11 mouse cellular contexts compared by ENCODE assay signal in genomic region chr17:6979380-6979779, GRCm38 (mm10). TPM values are rescaled to one million over a fixed set of nuclear protein-coding genes. Genes with fewer than 3 reads are reported as not detected.
DNase-seq lines count a peak whose midpoint lies in the region; ATAC-seq and TF ChIP-seq lines count a peak whose summit lies in the region.
"Not testable (repeated sequence)": the region's sequence is repeated elsewhere in the genome, so short reads cannot be mapped to it uniquely, and the experiment has no call there.
"Had no signal": no experiment of that assay in that cellular context is flagged by ENCODE, and none has a peak within 500 bp of the region (broad histone marks: within the 10 kb centered on the region; RNA-seq: fewer than 3 reads in every experiment).

No protein-coding gene starts in this region.

- peak overlapping the region; percentile 67 to 70 for H3K4me3 ChIP-seq in ES-E14 (ENCODE audit: insufficient read depth in 1 of 2, low read depth in 1 of 2, low read length in 2 of 2, poor library complexity in 1 of 2, severe bottlenecking in 1 of 2)
- H3K4me3 ChIP-seq in embryonic facial prominence, embryonic 13.5 days = peak overlapping the region; percentile 53
- H3K4me3 ChIP-seq in hindbrain, embryonic 16.5 days (ENCODE audit: low read length) = peak overlapping the region; percentile 50
- H3K4me3 ChIP-seq in limb, embryonic 10.5 days = peak overlapping the region; percentile 54
- H3K4me3 ChIP-seq in lung, embryonic 16.5 days (ENCODE audit: low read length) = peak overlapping the region; percentile 61
- H3K4me3 ChIP-seq in testis, adult 2 months (ENCODE audit: control insufficient read depth, low read depth, low read length) = peak overlapping the region; percentile 20; the same call in 1 of the 2 replicates

- H3K9me3 ChIP-seq in ES-E14 (ENCODE audit: control insufficient read depth, insufficient read depth, low read depth, low read length); embryonic facial prominence, embryonic 13.5 days; hindbrain, embryonic 16.5 days (ENCODE audit: control insufficient read depth, low read length); limb, embryonic 10.5 days (replicated peaks); lung, embryonic 16.5 days (ENCODE audit: control insufficient read depth, low read length): not testable (repeated sequence)

- H3K27ac ChIP-seq in ES-E14 (ENCODE audit: insufficient read depth, low read depth, low read length, poor library complexity, severe bottlenecking); embryonic facial prominence, embryonic 13.5 days; hindbrain, embryonic 16.5 days (ENCODE audit: low read depth, low read length); limb, embryonic 10.5 days; lung, embryonic 16.5 days (ENCODE audit: low read length); testis, adult 2 months (ENCODE audit: control insufficient read depth, insufficient read depth, low read depth, low read length): not testable (repeated sequence)

- not testable (repeated sequence) for H3K4me1 ChIP-seq in ES-E14 (ENCODE audit: control insufficient read depth in 2 of 2, insufficient read depth in 2 of 2, low read length in 2 of 2, poor library complexity in 1 of 2); embryonic facial prominence, embryonic 13.5 days; hindbrain, embryonic 16.5 days (ENCODE audit: control insufficient read depth, insufficient read depth, low read depth, low read length); limb, embryonic 10.5 days; lung, embryonic 16.5 days (replicated peaks; ENCODE audit: control insufficient read depth, insufficient read depth, low read length); testis, adult 2 months (ENCODE audit: control insufficient read depth, insufficient read depth, low read length)

- H3K36me3 ChIP-seq in ES-E14 (ENCODE audit: control insufficient read depth, insufficient read depth, low read length, poor library complexity, severe bottlenecking); embryonic facial prominence, embryonic 13.5 days; hindbrain, embryonic 16.5 days (ENCODE audit: control insufficient read depth, insufficient read depth, low read length); limb, embryonic 10.5 days; lung, embryonic 16.5 days (ENCODE audit: control insufficient read depth, insufficient read depth, low read length); testis, adult 2 months (ENCODE audit: control insufficient read depth, insufficient read depth, low read length): not testable (repeated sequence)

- not testable (repeated sequence) for DNase-seq in ES-E14 (ENCODE audit: low read depth, low spot score); limb, embryonic 10.5 days (ENCODE audit: low spot score)
- peak; percentile 86 for DNase-seq in heart, adult 11 months
- peak; percentile 39 for DNase-seq in naive thymus-derived CD4-positive, alpha-beta T cell, adult 2 months (ENCODE audit: low read depth)

- ATAC-seq in embryonic facial prominence, embryonic 13.5 days (ENCODE audit: insufficient number of reproducible peaks, insufficient read depth, low FRiP score, low TSS enrichment, low read depth); hindbrain, embryonic 16.5 days: not testable (repeated sequence)
- ATAC-seq in lung, embryonic 16.5 days (ENCODE audit: low read depth) = peak; percentile 13; the same call in 1 of the 2 replicates

- in situ Hi-C loops in ES-E14 (cut with MboI; ENCODE audit: low sequenced_read_pairs in 2 of 2, unreplicated experiment in 2 of 2) = not testable (repeated sequence)

- not testable (repeated sequence) for H3K27me3 ChIP-seq in embryonic facial prominence, embryonic 13.5 days; hindbrain, embryonic 16.5 days (replicated peaks; ENCODE audit: control insufficient read depth, insufficient read depth, low read length); limb, embryonic 10.5 days (ENCODE audit: low read depth, poor library complexity, severe bottlenecking); lung, embryonic 16.5 days (ENCODE audit: control insufficient read depth, insufficient read depth, low read depth, low read length); testis, adult 2 months (ENCODE audit: control insufficient read depth, insufficient read depth, low read length)

- TF ChIP-seq CTCF in testis, adult 2 months (IDR thresholded peaks at IDR 0.05; ENCODE audit: control insufficient read depth, insufficient read depth, insufficient replicate concordance, low read depth, low read length) = not testable (repeated sequence)

- peak overlapping the region; percentile 58 for H3K4me2 ChIP-seq in embryonic facial prominence, embryonic 13.5 days
- H3K4me2 ChIP-seq in hindbrain, embryonic 16.5 days (ENCODE audit: low read length) = peak overlapping the region; percentile 62
- H3K4me2 ChIP-seq in lung, embryonic 16.5 days (ENCODE audit: low read depth, low read length) = peak overlapping the region; percentile 51

- 11% methylated on average over 5 of the region's 5 CpGs for WGBS in embryonic facial prominence, embryonic 13.5 days
- 20% methylated on average over 4 of the region's 5 CpGs for WGBS in hindbrain, embryonic 16.5 days
- WGBS in limb, embryonic 10.5 days = 44% methylated on average over 5 of the region's 5 CpGs
- 3% methylated on average over 4 of the region's 5 CpGs for WGBS in lung, embryonic 16.5 days

- TF ChIP-seq POLR2A in testis, adult 2 months (IDR thresholded peaks at IDR 0.05; ENCODE audit: control insufficient read depth, low read depth, low read length) = not testable (repeated sequence)

- H3K9ac ChIP-seq in ES-E14 (ENCODE audit: insufficient read depth, low read depth, low read length, poor library complexity, severe bottlenecking) = not testable (repeated sequence)
- peak overlapping the region; percentile 77 for H3K9ac ChIP-seq in embryonic facial prominence, embryonic 13.5 days
- H3K9ac ChIP-seq in hindbrain, embryonic 16.5 days (ENCODE audit: low read depth, low read length) = peak overlapping the region; percentile 65
- H3K9ac ChIP-seq in lung, embryonic 16.5 days (ENCODE audit: low read length) = peak overlapping the region; percentile 71

RNA-seq across cellular contexts. Expression of gene Gm49721, which starts 0.7 kb away (rescaled TPM):
- total RNA-seq in ES-E14 (2012; rRNA removed) = 0.26 and 0.27 TPM in 2 replicates
- 0.61 TPM in 1 of 2 replicates, not detected in the other for polyA plus RNA-seq in embryonic facial prominence, embryonic 13.5 days (2015; fragmentation: Nextera tagmentation; extraction: Ambion mirVana)
- 0.35 and 0.62 TPM in 2 replicates for polyA plus RNA-seq in hindbrain, embryonic 16.5 days (2015; fragmentation: Nextera tagmentation; extraction: Ambion mirVana)
- 0.30 and 0.45 TPM in 2 replicates for polyA plus RNA-seq in limb, embryonic 10.5 days (2016; fragmentation: Nextera tagmentation; extraction: Ambion mirVana)
- polyA plus RNA-seq in lung, embryonic 16.5 days (2015; fragmentation: Nextera tagmentation; extraction: Ambion mirVana) = 0.33 and 0.52 TPM in 2 replicates
- 0.31 TPM in 1 of 2 replicates, not detected in the other for polyA plus RNA-seq in testis, adult 2 months (2012; rRNA removed)
- total RNA-seq: heart, postnatal 14 days had no signal

RNA-seq across cellular contexts. Expression of gene Rnaset2b, which starts 8.9 kb away (rescaled TPM):
- 48.5 and 49.0 TPM in 2 replicates for total RNA-seq in ES-E14 (2012; rRNA removed)
- 179 and 187 TPM in 2 replicates for polyA plus RNA-seq in embryonic facial prominence, embryonic 13.5 days (2015; fragmentation: Nextera tagmentation; extraction: Ambion mirVana)
- polyA plus RNA-seq in hindbrain, embryonic 16.5 days (2015; fragmentation: Nextera tagmentation; extraction: Ambion mirVana) = 121 and 138 TPM in 2 replicates
- polyA plus RNA-seq in limb, embryonic 10.5 days (2016; fragmentation: Nextera tagmentation; extraction: Ambion mirVana) = 175 and 183 TPM in 2 replicates
- polyA plus RNA-seq in lung, embryonic 16.5 days (2015; fragmentation: Nextera tagmentation; extraction: Ambion mirVana) = 287 and 340 TPM in 2 replicates
- 45.0 and 47.3 TPM in 2 replicates for polyA plus RNA-seq in testis, adult 2 months (2012; rRNA removed)

RNA-seq across cellular contexts. Expression of gene Tagap1, which starts 18.4 kb away (rescaled TPM):
- total RNA-seq in ES-E14 (2012; rRNA removed) = 5.8 and 6.5 TPM in 2 replicates
- 49.7 and 50.8 TPM in 2 replicates for polyA plus RNA-seq in embryonic facial prominence, embryonic 13.5 days (2015; fragmentation: Nextera tagmentation; extraction: Ambion mirVana)
- 50.3 and 51.4 TPM in 2 replicates for polyA plus RNA-seq in hindbrain, embryonic 16.5 days (2015; fragmentation: Nextera tagmentation; extraction: Ambion mirVana)
- polyA plus RNA-seq in limb, embryonic 10.5 days (2016; fragmentation: Nextera tagmentation; extraction: Ambion mirVana) = 54.8 and 59.2 TPM in 2 replicates
- 51.3 and 52.5 TPM in 2 replicates for polyA plus RNA-seq in lung, embryonic 16.5 days (2015; fragmentation: Nextera tagmentation; extraction: Ambion mirVana)
- 57.1 and 68.4 TPM in 2 replicates for polyA plus RNA-seq in testis, adult 2 months (2012; rRNA removed)

RNA-seq across cellular contexts. Expression of gene Rsph3b, which starts 30.9 kb away (rescaled TPM):
- total RNA-seq in ES-E14 (2012; rRNA removed) = 4.0 and 5.4 TPM in 2 replicates
- polyA plus RNA-seq in embryonic facial prominence, embryonic 13.5 days (2015; fragmentation: Nextera tagmentation; extraction: Ambion mirVana) = 35.2 and 42.7 TPM in 2 replicates
- 61.3 and 63.2 TPM in 2 replicates for polyA plus RNA-seq in hindbrain, embryonic 16.5 days (2015; fragmentation: Nextera tagmentation; extraction: Ambion mirVana)
- polyA plus RNA-seq in limb, embryonic 10.5 days (2016; fragmentation: Nextera tagmentation; extraction: Ambion mirVana) = 23.8 and 32.1 TPM in 2 replicates
- 48.9 TPM in 2 replicates for polyA plus RNA-seq in lung, embryonic 16.5 days (2015; fragmentation: Nextera tagmentation; extraction: Ambion mirVana)
- polyA plus RNA-seq in testis, adult 2 months (2012; rRNA removed) = 209 and 231 TPM in 2 replicates

RNA-seq across cellular contexts. Expression of gene Gm1604a, which starts 46.0 kb away (rescaled TPM):
- not detected in 2 replicates for total RNA-seq in ES-E14 (2012; rRNA removed)
- polyA plus RNA-seq in embryonic facial prominence, embryonic 13.5 days (2015; fragmentation: Nextera tagmentation; extraction: Ambion mirVana) = not detected in 2 replicates
- not detected in 2 replicates for polyA plus RNA-seq in hindbrain, embryonic 16.5 days (2015; fragmentation: Nextera tagmentation; extraction: Ambion mirVana)
- polyA plus RNA-seq in limb, embryonic 10.5 days (2016; fragmentation: Nextera tagmentation; extraction: Ambion mirVana) = not detected in 2 replicates
- not detected in 2 replicates for polyA plus RNA-seq in lung, embryonic 16.5 days (2015; fragmentation: Nextera tagmentation; extraction: Ambion mirVana)
- polyA plus RNA-seq in testis, adult 2 months (2012; rRNA removed) = not detected in 2 replicates
- total RNA-seq: adrenal gland, postnatal 36 days; heart, postnatal 14 days; neutrophil, adult 5-6 weeks had no signal
